Mouse (Mus musculus) left cerebral cortex, postnatal 14 days (tissue): ENCODE measurements at regions not wholly inside any gene's neighbourhood (a gene's known extent, or its start where the extent isn't known, plus 50 kb on each side); places are given as distances from the start of the nearest gene placed in this dataset.

Source experiments
- DNase-seq, 2 experiments: peaks; one replicate each; pipeline ENCODE4 v3.0.0; 2021 to 2022; ENCODE audit warnings: low spot score in 2 of 2, mixed read lengths in 1 of 2
- intact Hi-C: fragments of 180-260 bp; cut with DNase I; formaldehyde crosslinking; loops from one replicate; pipeline ENCODE4 v1.15.1; 2025

- no peak for DNase-seq
- intact Hi-C loops = no loop called here
These were observed 52.4 kb upstream of the Olfr291 start for GRCm38 (mm10) chr7:84800966-84801365.

GRCm38 (mm10) chr7:84794655-84795054, 58.7 kb upstream of the Olfr291 start:
- peak; percentile 58 to 65 for DNase-seq
- intact Hi-C loops = loop anchor here (2.0 to 5.0 kb wide), 3 partner anchors 42 to 707 kb away; partner anchors contain the start of gene Cemip

DNA sequence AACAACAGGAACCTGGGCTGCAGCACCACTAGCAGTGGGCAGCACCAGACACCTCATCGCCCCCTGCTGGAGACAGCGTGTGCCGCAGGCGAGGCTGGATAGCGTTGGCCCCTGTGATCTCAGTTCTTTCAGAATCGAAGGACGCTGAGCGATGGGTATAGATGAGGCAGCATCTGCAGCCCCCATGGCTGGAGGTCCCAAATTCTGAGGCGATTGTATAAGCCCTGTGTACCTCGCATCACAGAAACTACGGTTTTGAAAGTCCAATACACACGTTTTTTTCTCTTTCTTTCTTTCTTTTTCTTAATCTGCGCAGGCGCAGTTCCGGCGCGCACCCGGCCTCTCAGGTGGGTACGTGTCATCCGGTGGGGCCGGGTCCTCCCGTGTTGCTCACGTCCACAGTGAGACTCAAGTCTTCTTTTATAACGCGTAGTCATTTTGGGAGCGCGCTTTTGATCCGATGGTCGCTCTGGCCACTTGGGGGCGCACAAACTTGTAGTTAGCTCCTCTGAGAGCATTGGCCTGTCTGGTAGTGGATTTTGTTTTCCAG, 74.0 kb upstream of the Olfr291 start:
- intact Hi-C loops = loop anchor here (5.0 kb wide), 1 partner anchor 182 kb away; no protein-coding TSS in a partner anchor
- peak; percentile 91 to 97 for DNase-seq

DNA sequence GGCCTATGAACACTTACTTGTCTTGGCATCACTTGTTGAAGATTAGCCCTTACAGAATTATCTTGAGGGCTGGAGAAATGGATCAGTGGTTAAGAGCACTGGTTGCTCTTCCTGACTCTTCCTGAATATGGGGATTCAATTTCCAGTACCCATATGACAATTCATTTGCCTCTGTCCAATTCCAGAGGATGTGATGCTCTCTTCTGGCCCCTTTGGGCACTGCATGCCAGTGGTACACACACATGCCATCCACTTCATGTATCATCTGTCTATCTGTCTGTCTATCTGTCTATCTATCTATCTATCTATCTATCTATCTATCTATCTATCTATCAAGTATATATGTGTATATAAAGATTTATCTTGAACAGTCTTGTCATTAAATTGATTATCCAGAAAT, 75.7 kb upstream of the Olfr291 start:
- DNase-seq = no peak
- intact Hi-C loops = loop anchor here (5.0 kb wide), 1 partner anchor 180 kb away; no protein-coding TSS in a partner anchor

GRCm38 (mm10) chr7:84756261-84756660, 66.5 kb upstream of the Zfand6 start:
- intact Hi-C loops = no loop called here
- no peak for DNase-seq

- DNase-seq = no peak
- intact Hi-C loops = loop anchor here (5.0 kb wide), 1 partner anchor 44 kb away; no protein-coding TSS in a partner anchor
These were observed 63.6 kb upstream of the Zfand6 start for GRCm38 (mm10) chr7:84753361-84753760.

GRCm38 (mm10) chr7:84749434-84750301, 59.9 kb upstream of the Zfand6 start:
- peak; percentile 64 to 76 for DNase-seq
- intact Hi-C loops = loop anchor here (5.0 kb wide), 1 partner anchor 48 kb away; no protein-coding TSS in a partner anchor

DNA sequence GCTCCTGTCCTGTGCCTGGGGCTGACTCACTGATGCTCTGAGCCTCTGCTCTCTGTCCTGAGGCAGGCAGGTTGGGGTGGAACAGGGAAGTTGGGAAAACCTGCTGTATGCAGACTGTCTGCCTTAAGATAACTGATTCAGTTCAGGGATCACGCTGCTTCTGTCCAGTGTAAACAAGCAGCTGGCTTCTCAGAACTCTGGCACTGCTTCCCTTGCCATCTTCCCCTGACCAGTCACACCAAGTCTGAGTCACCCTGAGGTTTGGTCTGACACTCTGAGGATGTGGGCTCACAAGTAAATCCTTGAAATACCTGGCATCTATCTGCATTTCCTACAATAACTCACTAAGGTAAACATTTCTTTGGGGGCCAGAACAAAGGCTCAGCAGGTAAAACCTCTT, 58.1 kb upstream of the Zfand6 start:
- intact Hi-C loops = no loop called here
- no peak for DNase-seq

DNA sequence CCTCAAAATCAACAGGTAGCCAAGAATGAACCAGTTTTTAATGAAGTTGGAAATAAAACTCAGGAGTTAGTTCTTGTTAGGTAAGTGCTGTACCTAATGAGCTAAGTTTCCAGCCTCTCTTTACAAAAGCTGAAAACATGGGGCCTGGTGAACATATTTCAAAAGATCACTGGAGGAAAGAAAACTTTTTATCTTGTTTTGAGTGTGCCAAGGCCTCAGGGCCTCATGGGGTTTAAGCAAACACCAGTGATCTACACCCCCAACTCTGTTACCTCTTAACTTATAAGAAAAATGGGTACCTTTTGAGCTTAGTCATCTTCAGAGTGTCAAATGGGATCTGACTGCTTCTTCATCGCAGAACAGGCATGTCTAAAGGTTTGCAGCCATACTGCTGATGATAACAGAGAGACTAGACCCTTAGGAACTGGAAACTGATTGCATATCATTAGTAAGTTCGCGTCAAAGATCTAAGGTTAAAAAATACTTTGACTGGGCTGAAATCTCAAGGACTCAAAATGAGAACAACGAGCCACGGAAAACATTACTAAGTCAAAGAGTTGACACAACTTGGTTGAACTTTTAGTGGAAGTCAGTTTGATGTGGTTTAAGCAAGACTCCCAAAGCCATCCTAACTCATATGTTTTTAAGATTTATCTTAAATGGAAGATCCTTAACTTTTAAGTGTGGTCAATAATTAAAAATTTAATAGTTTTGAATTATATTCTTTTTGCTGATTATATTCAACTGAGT, 54.7 kb upstream of the Zfand6 start:
- intact Hi-C loops = loop anchor here (5.0 kb wide), 2 partner anchors 52 to 147 kb away; no protein-coding TSS in a partner anchor
- no peak for DNase-seq

DNA sequence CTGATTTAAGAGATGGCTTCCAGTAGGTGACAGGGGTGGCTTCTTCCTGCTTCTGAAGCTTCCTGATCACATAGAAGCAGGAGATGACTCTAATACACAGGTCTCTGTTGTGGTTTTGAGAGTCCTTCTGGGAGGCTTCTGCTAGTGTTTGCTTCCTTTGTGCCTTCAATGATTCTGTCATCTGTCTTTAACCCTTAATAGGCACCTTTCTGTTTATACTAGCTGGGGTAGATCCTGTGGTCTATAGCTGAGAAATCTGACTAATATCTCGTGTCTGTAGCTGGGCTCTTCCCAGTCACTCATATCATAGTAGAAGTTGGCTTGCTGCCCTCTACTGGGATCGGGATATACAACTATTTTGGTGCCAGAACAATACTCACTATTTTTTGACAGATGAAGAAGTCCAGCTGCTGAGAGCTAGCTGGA, 50.2 kb upstream of the Zfand6 start:
- peak in 1 of 2 experiments; percentile 11 for DNase-seq
- intact Hi-C loops = loop anchor here (5.0 kb wide), 2 partner anchors 48 to 143 kb away; no protein-coding TSS in a partner anchor
